Mouse (Mus musculus): ENCODE measurements around the gene Tmem37.

Tmem37 gene

GRCm38 (mm10) chr1:120093482-120094134, 19.7 kb upstream of the Tmem37 start:
- DNase-seq (ENCODE audit: extremely low read depth, low read depth), result peak; percentile 59

GRCm38 (mm10) chr1:120090880-120091570, 17.2 kb upstream of the Tmem37 start:
- DNase-seq (ENCODE audit: extremely low read depth, low read depth), result no peak

- no peak for DNase-seq (ENCODE audit: extremely low read depth, low read depth)
Observed at GRCm38 (mm10) chr1:120089180-120089579, 15.3 kb upstream of the Tmem37 start.

GRCm38 (mm10) chr1:120086644-120087043, 12.8 kb upstream of the Tmem37 start:
- no peak for DNase-seq (ENCODE audit: extremely low read depth, low read depth)

GRCm38 (mm10) chr1:120085696-120086095, 11.8 kb upstream of the Tmem37 start:
- no peak for DNase-seq (ENCODE audit: extremely low read depth, low read depth)

GRCm38 (mm10) chr1:120083921-120084517, 10.1 kb upstream of the Tmem37 start:
- DNase-seq (ENCODE audit: extremely low read depth, low read depth), result no peak

GRCm38 (mm10) chr1:120082957-120083585, 9.2 kb upstream of the Tmem37 start:
- DNase-seq (ENCODE audit: extremely low read depth, low read depth), result no peak

GRCm38 (mm10) chr1:120080632-120081031, 6.8 kb upstream of the Tmem37 start:
- no peak for DNase-seq (ENCODE audit: extremely low read depth, low read depth)

- DNase-seq (ENCODE audit: extremely low read depth, low read depth), result no peak
Observed at GRCm38 (mm10) chr1:120077746-120078410, 4.0 kb upstream of the Tmem37 start.

GRCm38 (mm10) chr1:120075507-120075906, 1.6 kb upstream of the Tmem37 start:
- peak; percentile 65 for DNase-seq (ENCODE audit: extremely low read depth, low read depth)

GRCm38 (mm10) chr1:120074931-120075330, 1.1 kb upstream of the Tmem37 start:
- DNase-seq (ENCODE audit: extremely low read depth, low read depth), result no peak

- no peak for DNase-seq (ENCODE audit: extremely low read depth, low read depth)
Observed at GRCm38 (mm10) chr1:120074307-120074702, 431 bp upstream of the Tmem37 start.

GRCm38 (mm10) chr1:120072900-120073299, 974 bp downstream of the Tmem37 start:
- DNase-seq (ENCODE audit: extremely low read depth, low read depth), result no peak

GRCm38 (mm10) chr1:120071133-120071532, 2.7 kb downstream of the Tmem37 start:
- no peak for DNase-seq (ENCODE audit: extremely low read depth, low read depth)

GRCm38 (mm10) chr1:120070168-120070567, 3.7 kb downstream of the Tmem37 start:
- no peak for DNase-seq (ENCODE audit: extremely low read depth, low read depth)

- no peak for DNase-seq (ENCODE audit: extremely low read depth, low read depth)
Observed at GRCm38 (mm10) chr1:120069120-120069519, 4.8 kb downstream of the Tmem37 start.

- DNase-seq (ENCODE audit: extremely low read depth, low read depth), result no peak
Observed at GRCm38 (mm10) chr1:120066625-120067024, 7.2 kb downstream of the Tmem37 start.

GRCm38 (mm10) chr1:120066159-120066558, 7.7 kb downstream of the Tmem37 start:
- no peak for DNase-seq (ENCODE audit: extremely low read depth, low read depth)

- no peak for DNase-seq (ENCODE audit: extremely low read depth, low read depth)
Observed at GRCm38 (mm10) chr1:120064036-120064682, 9.7 kb downstream of the Tmem37 start.

- DNase-seq (ENCODE audit: extremely low read depth, low read depth), result no peak
Observed at GRCm38 (mm10) chr1:120062231-120062630, 11.6 kb downstream of the Tmem37 start.

- DNase-seq (ENCODE audit: extremely low read depth, low read depth), result no peak
Observed at GRCm38 (mm10) chr1:120060687-120061086, 13.2 kb downstream of the Tmem37 start.
